Mouse (Mus musculus) liver, adult 2 months (tissue): ENCODE measurements around the gene Bcl2l15. TPM values are rescaled to one million over a fixed set of nuclear protein-coding genes. Genes with fewer than 3 reads are reported as not detected.
"Not testable (repeated sequence)": the region's sequence is repeated elsewhere in the genome, so short reads cannot be mapped to it uniquely, and the experiment has no call there.

Experiments used
- DNase-seq: peaks from one replicate; pipeline ENCODE4 v3.0.0-alpha.2; 2011; ENCODE audit warnings: low read depth, low spot score; ENCODE audit errors: extremely low read depth
- H3K27ac ChIP-seq: fragments of 200-500 bp; replicated peaks from 2 replicates; pipeline ENCODE4 v1.5.1; 2012; ENCODE audit warnings: low read depth, mild to moderate bottlenecking, control low read depth, inconsistent platforms, low read length; ENCODE audit not compliant: insufficient read depth
- H3K27me3 ChIP-seq: fragments of 200-500 bp; 2 replicates; pipeline ENCODE4 v1.6.1; 2012; ENCODE audit warnings: mild to moderate bottlenecking, moderate library complexity, low read length, inconsistent platforms; ENCODE audit not compliant: control insufficient read depth, insufficient read depth
- H3K36me3 ChIP-seq: fragments of 200-500 bp; 2 replicates; pipeline ENCODE4 v1.6.1; 2012; ENCODE audit warnings: low read length, inconsistent platforms; ENCODE audit not compliant: control insufficient read depth, insufficient read depth
- H3K4me1 ChIP-seq: fragments of 200-500 bp; 2 replicates; pipeline ENCODE4 v1.6.1; 2011; ENCODE audit warnings: low read length; ENCODE audit not compliant: control insufficient read depth, insufficient read depth
- H3K4me3 ChIP-seq: fragments of 200-500 bp; 2 replicates; pipeline ENCODE4 v1.5.1; 2011; ENCODE audit warnings: low read depth, mild to moderate bottlenecking, control low read depth, low read length, moderate library complexity; ENCODE audit not compliant: insufficient read depth
- H3K79me2 ChIP-seq: fragments of 200-500 bp; 2 replicates; pipeline ENCODE4 v1.6.1; 2012; ENCODE audit warnings: inconsistent platforms, mild to moderate bottlenecking, low read length, moderate library complexity; ENCODE audit not compliant: control insufficient read depth, insufficient read depth
- H3K9ac ChIP-seq: fragments of 200-500 bp; 2 replicates; pipeline ENCODE4 v1.6.1; 2012; ENCODE audit warnings: low read depth, mild to moderate bottlenecking, control low read depth, inconsistent platforms, low read length
- CTCF ChIP-seq: fragments of 200-500 bp; IDR thresholded peaks from 2 replicates; pipeline ENCODE4 v1.5.1; 2011; ENCODE audit warnings: low read depth, low read length, control low read depth
- POLR2A ChIP-seq: fragments of 200-500 bp; IDR thresholded peaks from 2 replicates; pipeline ENCODE4 v1.6.1; 2011; ENCODE audit warnings: low read length, control low read depth; ENCODE audit not compliant: insufficient read depth; ENCODE audit errors: extremely low read depth
- WGBS: fragments of 180-500 bp; shearing (Covaris S2); methylation state at CpG from one replicate; pipeline ENCODE4 v1.1.7; 2018; 5-methylcytosine and 5-hydroxymethylcytosine counted together
- polyA plus RNA-seq: library from polyadenylated mRNA; depleted of rRNA; stranded (reverse); fragments of >200 nt; gene quantifications from 2 replicates; pipeline ENCODE4 v1.2.3, GENCODE M21; 2012
- total RNA-seq: library from RNA; depleted of rRNA; stranded (reverse); fragments of >200 nt; gene quantifications from 2 replicates; pipeline ENCODE4 v1.2.3, GENCODE M21; 2014

The Bcl2l15 gene
- total and polyA plus RNA-seq, 2 experiments, result not detected

GRCm38 (mm10) chr3:103834001-103834400 lies 1.6 kb downstream of the Bcl2l15 start:
- Histone ChIP-seq H3K27ac (no peak overlapping the region), H3K79me2 (no peaks in the 10 kb centered on the region), H3K4me1 (no peaks in the 10 kb centered on the region), H3K27me3 (no peaks in the 10 kb centered on the region), H3K9ac (no peak overlapping the region), H3K4me3 (no peak overlapping the region), H3K36me3 (no peaks in the 10 kb centered on the region)
- no peak for TF ChIP-seq CTCF
- TF ChIP-seq POLR2A, result no peak
- 84% methylated on average over 2 of the region's 2 CpGs for WGBS
- no peak for DNase-seq

- WGBS, result 85% methylated on average over 6 of the region's 6 CpGs
- Histone ChIP-seq H3K36me3 (no peaks in the 10 kb centered on the region), H3K27me3 (no peaks in the 10 kb centered on the region), H3K4me3 (no peak overlapping the region), H3K79me2 (no peaks in the 10 kb centered on the region), H3K4me1 (no peaks in the 10 kb centered on the region), H3K27ac (no peak overlapping the region), H3K9ac (no peak overlapping the region)
- TF ChIP-seq POLR2A (no peak), CTCF (no peak)
- no peak for DNase-seq
Observed at GRCm38 (mm10) chr3:103835272-103835950, 3.0 kb downstream of the Bcl2l15 start.

GRCm38 (mm10) chr3:103835951-103836310 lies 3.5 kb downstream of the Bcl2l15 start:
- no peak overlapping the region for H3K27ac ChIP-seq
- 83% methylated on average over 10 of the region's 10 CpGs for WGBS
- no peak overlapping the region for H3K4me3 ChIP-seq
- no peak for DNase-seq
- no peaks in the 10 kb centered on the region for H3K36me3 ChIP-seq
- H3K9ac ChIP-seq, result no peak overlapping the region
- no peaks in the 10 kb centered on the region for H3K79me2 ChIP-seq
- no peaks in the 10 kb centered on the region for H3K27me3 ChIP-seq
- no peak for TF ChIP-seq POLR2A
- no peak for TF ChIP-seq CTCF
- no peaks in the 10 kb centered on the region for H3K4me1 ChIP-seq

GRCm38 (mm10) chr3:103836453-103836852 lies 4.1 kb downstream of the Bcl2l15 start:
- WGBS, result 95% methylated on average over 5 of the region's 5 CpGs
- Histone ChIP-seq H3K9ac (no peak overlapping the region), H3K27ac (no peak overlapping the region), H3K79me2 (no peaks in the 10 kb centered on the region), H3K27me3 (no peaks in the 10 kb centered on the region), H3K4me3 (no peak overlapping the region), H3K36me3 (no peaks in the 10 kb centered on the region), H3K4me1 (no peaks in the 10 kb centered on the region)
- TF ChIP-seq CTCF, result no peak
- no peak for TF ChIP-seq POLR2A
- no peak for DNase-seq

- H3K4me1 ChIP-seq, result no peaks in the 10 kb centered on the region
- no peaks in the 10 kb centered on the region for H3K27me3 ChIP-seq
- no peaks in the 10 kb centered on the region for H3K79me2 ChIP-seq
- no peaks in the 10 kb centered on the region for H3K36me3 ChIP-seq
- no peak for DNase-seq
- H3K4me3 ChIP-seq, result no peak overlapping the region
- TF ChIP-seq CTCF (no peak), POLR2A (no peak)
- H3K9ac ChIP-seq, result no peak overlapping the region
- WGBS, result 95% methylated on average over 6 of the region's 6 CpGs
- H3K27ac ChIP-seq, result no peak overlapping the region
Observed at GRCm38 (mm10) chr3:103839711-103840110, 7.3 kb downstream of the Bcl2l15 start.

GRCm38 (mm10) chr3:103840195-103840594 lies 7.8 kb downstream of the Bcl2l15 start:
- H3K9ac ChIP-seq, H3K79me2 ChIP-seq, DNase-seq, H3K4me1 ChIP-seq, H3K36me3 ChIP-seq, H3K27ac ChIP-seq, H3K27me3 ChIP-seq, H3K4me3 ChIP-seq: not testable (repeated sequence)
- 87% methylated on average over 3 of the region's 3 CpGs for WGBS

GRCm38 (mm10) chr3:103840946-103841345 lies 8.5 kb downstream of the Bcl2l15 start:
- H3K36me3 ChIP-seq, H3K4me1 ChIP-seq, H3K9ac ChIP-seq, H3K79me2 ChIP-seq, H3K4me3 ChIP-seq, H3K27ac ChIP-seq, DNase-seq, H3K27me3 ChIP-seq: not testable (repeated sequence)
- 88% methylated on average over 7 of the region's 7 CpGs for WGBS
